Mouse (Mus musculus) limb, embryonic 12.5 days (tissue): ENCODE measurements around the gene Cpeb4. TPM values are rescaled to one million over a fixed set of nuclear protein-coding genes. Genes with fewer than 3 reads are reported as not detected.
A peak's percentile ranks its signal among the peaks of the same experiment; 100 is the strongest.

Source experiments
- ATAC-seq: fragments of 200-750 bp; cut with Nextera tagmentation; 2 replicates; pipeline ENCODE4 v1.8.0; 2017; ENCODE audit warnings: low read depth, moderate TSS enrichment; ENCODE audit not compliant: insufficient number of reproducible peaks, insufficient read depth, low FRiP score, low TSS enrichment
- H3K27ac ChIP-seq: fragments of 300-500 bp; sonication (generic); 2 replicates; pipeline ENCODE4 v1.5.1; 2016; ENCODE audit warnings: mild to moderate bottlenecking, moderate library complexity
- H3K27me3 ChIP-seq: fragments of 300-500 bp; sonication (generic); 2 replicates; pipeline ENCODE4 v1.6.1; 2016; ENCODE audit warnings: mild to moderate bottlenecking, moderate library complexity
- H3K36me3 ChIP-seq: fragments of 300-500 bp; sonication (generic); 2 replicates; pipeline ENCODE4 v1.6.1; 2016; ENCODE audit warnings: mild to moderate bottlenecking, moderate library complexity
- H3K4me1 ChIP-seq: fragments of 300-500 bp; sonication (generic); replicated peaks from 2 replicates; pipeline ENCODE4 v1.6.1; 2016
- H3K4me2 ChIP-seq: fragments of 300-500 bp; sonication (generic); 2 replicates; pipeline ENCODE4 v1.6.1; 2016; ENCODE audit warnings: mild to moderate bottlenecking, moderate library complexity
- H3K4me3 ChIP-seq: fragments of 300-500 bp; sonication (generic); replicated peaks from 2 replicates; pipeline ENCODE4 v1.5.1; 2016; ENCODE audit warnings: mild to moderate bottlenecking
- H3K9ac ChIP-seq: fragments of 300-500 bp; sonication (generic); replicated peaks from 2 replicates; pipeline ENCODE4 v1.6.1; 2016; ENCODE audit warnings: mild to moderate bottlenecking, moderate library complexity
- H3K9me3 ChIP-seq: fragments of 300-500 bp; sonication (generic); 2 replicates; pipeline ENCODE4 v1.6.1; 2016; ENCODE audit warnings: mild to moderate bottlenecking, moderate library complexity
- WGBS: fragments of 180-500 bp; shearing (Covaris S2); methylation state at CpG from one replicate; pipeline ENCODE4 v1.1.7; 2016; 5-methylcytosine and 5-hydroxymethylcytosine counted together
- polyA plus RNA-seq: library from polyadenylated mRNA; unstranded; fragments of >200 nt; fragmentation: Nextera tagmentation; extraction: Ambion mirVana; gene quantifications from 2 replicates; pipeline ENCODE4 v1.2.1, GENCODE M21; 2016

Cpeb4 gene
- polyA plus RNA-seq, result 2.5 TPM in 2 replicates

DNA sequence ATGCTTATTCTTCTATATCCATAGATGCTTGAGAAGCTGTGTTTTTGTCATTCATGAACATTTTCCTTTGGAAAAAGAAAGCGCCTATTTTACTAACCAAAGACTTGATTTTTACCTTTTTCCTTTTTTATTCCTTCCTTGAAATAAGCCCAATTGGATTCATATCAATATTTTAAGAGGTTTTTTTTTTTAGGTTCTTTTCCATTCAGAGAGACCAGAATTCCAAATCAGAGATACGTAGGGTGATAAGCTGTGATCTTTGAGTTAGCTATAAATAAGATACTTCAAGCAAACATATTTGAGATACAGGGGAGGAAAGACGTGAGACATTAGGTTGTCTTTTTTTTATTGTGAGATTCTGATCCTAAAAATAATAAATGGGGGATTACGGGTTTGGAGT lies at the start of gene Cpeb4:
TSS of gene Cpeb4 (plus strand) at position 301 of the 400 bp plus-strand sequence.
- no peaks in the 10 kb centered on the region for H3K36me3 ChIP-seq
- H3K9ac ChIP-seq, result peak within 1 kb of the TSS; percentile 71
- H3K27me3 ChIP-seq, result no peaks in the 10 kb centered on the region
- ATAC-seq, result no peak
- peak within 1 kb of the TSS; percentile 79 for H3K4me3 ChIP-seq
- H3K4me1 ChIP-seq, result peaks cover 12% of the 10 kb centered on the region
- H3K4me2 ChIP-seq, result peak within 1 kb of the TSS; percentile 83
- WGBS, result 86% methylated on average over 4 of the region's 4 CpGs
- H3K9me3 ChIP-seq, result no peaks in the 10 kb centered on the region
- peak within 1 kb of the TSS; percentile 64; the same call in 1 of the 2 replicates for H3K27ac ChIP-seq

DNA sequence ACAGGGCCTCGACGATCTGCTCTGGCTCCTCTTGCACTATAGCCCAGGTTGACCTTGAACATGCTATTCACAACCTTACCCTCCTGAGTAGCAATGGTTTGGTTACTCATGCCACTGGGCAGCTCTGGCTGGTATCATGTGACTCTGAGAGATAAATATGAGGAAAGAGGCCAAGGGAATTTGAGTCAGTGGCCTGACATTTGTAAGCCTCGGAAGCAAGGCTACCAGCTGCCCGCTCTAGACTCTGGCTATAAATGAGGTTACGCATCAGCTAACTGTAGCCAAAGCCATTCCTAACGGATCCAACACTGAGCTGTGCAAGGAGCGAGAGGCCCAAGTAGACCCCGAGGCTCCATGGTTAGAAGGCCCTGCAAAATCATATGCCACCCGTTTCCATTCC lies 49.5 kb upstream of the Cpeb4 start:
- Histone ChIP-seq H3K4me3 (no peak overlapping the region), H3K27ac (no peak overlapping the region), H3K4me1 (peaks cover 15% of the 10 kb centered on the region), H3K9ac (no peak overlapping the region), H3K9me3 (no peaks in the 10 kb centered on the region), H3K36me3 (no peaks in the 10 kb centered on the region), H3K27me3 (no peaks in the 10 kb centered on the region; the same call in 1 of the 2 replicates), H3K4me2 (no peak overlapping the region)
- no peak for ATAC-seq
- WGBS, result 82% methylated on average over 9 of the region's 9 CpGs

DNA sequence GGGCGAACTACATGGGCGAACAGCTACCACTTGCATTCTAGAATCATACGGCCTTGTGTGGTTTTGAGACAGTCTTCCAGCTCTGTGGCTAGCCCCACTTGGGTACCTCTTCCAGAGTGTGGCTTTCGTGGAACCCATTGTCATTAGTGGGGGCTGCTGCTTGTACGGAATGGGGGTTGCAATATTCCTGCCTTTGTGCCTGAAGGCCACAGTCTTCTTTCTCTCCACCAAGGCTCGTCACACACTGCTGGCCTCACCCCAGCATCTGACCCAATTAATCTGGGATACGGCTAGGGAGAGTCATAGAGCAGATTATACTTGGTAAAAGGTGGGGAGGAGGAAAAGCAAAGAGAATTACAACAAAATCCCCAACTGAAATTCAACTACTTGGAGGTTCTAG lies 48.5 kb upstream of the Cpeb4 start:
- Histone ChIP-seq H3K4me3 (no peak overlapping the region), H3K4me2 (no peak overlapping the region), H3K36me3 (no peaks in the 10 kb centered on the region), H3K27ac (no peak overlapping the region), H3K4me1 (peaks cover 21% of the 10 kb centered on the region), H3K9me3 (no peaks in the 10 kb centered on the region), H3K27me3 (no peaks in the 10 kb centered on the region; the same call in 1 of the 2 replicates), H3K9ac (no peak overlapping the region)
- WGBS, result 87% methylated on average over 7 of the region's 7 CpGs
- ATAC-seq, result no peak

DNA sequence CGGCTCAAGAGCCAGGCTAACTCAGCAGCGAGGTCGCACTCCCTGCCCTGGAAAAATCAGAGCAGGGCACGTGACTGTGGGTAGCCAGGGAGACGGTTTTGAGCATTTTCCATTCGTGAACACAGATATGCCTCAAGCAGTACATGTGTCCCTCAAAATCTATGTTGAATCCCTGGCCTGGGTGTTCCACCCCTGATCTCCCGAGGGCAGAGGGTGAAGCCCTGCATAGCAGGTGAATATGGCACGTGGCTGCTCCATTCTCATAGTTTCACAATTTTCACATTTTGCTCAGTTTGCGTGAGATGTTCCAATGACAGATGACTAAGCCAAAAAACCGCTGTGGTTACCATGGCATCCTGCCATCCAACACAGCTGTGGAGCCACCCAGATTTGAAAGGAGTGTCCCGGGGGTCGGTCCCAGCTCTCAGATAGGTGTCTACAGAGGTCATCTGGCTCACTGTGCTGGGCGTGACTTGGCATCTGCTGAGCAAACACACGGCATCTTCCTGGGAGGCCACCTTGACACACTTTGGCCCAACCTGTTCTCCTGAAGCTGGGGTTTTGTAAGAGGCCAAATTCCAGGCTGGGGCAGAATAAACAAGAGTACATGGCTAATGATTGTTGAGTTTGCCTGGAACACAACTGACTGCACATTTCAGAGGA lies 47.4 kb upstream of the Cpeb4 start:
- H3K27me3 ChIP-seq, result no peaks in the 10 kb centered on the region; the same call in 1 of the 2 replicates
- no peaks in the 10 kb centered on the region for H3K9me3 ChIP-seq
- H3K36me3 ChIP-seq, result no peaks in the 10 kb centered on the region
- 85% methylated on average over 14 of the region's 14 CpGs for WGBS
- no peak overlapping the region for H3K4me2 ChIP-seq
- no peak overlapping the region for H3K27ac ChIP-seq
- no peak overlapping the region for H3K4me3 ChIP-seq
- ATAC-seq, result no peak
- H3K4me1 ChIP-seq, result peaks cover 21% of the 10 kb centered on the region
- H3K9ac ChIP-seq, result no peak overlapping the region

DNA sequence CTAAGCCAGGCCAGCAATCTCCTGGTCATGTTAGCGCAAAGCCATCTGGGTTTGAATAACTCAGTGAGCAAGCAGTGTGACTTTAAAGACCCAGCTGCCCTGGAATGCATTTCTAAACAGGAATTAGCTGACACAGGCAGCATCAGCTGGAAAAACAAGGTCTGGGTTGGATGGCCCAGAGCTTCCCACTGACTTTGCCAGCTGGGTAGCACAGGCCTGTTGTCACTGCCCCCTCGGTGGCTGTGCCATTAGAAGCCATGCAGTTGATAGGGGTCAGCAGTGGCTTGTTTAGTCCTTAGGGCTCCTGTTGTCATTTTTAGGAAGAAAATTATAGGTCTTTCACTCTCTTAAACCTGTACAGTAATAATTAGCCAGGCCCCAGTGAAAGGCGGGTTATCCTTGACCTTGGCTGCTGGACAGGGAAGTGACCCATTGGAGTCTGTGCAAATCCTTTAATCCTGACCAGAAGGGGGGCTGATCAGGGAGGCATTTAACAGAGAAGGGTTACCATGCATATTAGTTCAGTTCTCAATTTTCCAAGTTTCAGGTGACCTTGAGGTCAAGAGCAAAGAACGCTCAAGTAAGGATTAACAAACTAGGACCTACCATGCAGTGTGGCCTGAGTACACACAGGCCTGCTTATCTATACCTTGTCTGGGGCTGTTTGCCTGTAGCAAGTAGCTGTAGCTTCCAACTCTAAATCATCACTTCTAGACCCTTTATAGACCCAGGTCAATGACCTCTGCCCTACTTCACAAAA lies 43.8 kb upstream of the Cpeb4 start:
- Histone ChIP-seq H3K9ac (no peak overlapping the region), H3K4me1 (peaks cover 16% of the 10 kb centered on the region), H3K4me2 (no peak overlapping the region), H3K27me3 (no peaks in the 10 kb centered on the region; the same call in 1 of the 2 replicates), H3K4me3 (no peak overlapping the region), H3K27ac (no peak overlapping the region), H3K36me3 (no peaks in the 10 kb centered on the region), H3K9me3 (no peaks in the 10 kb centered on the region)
- no peak for ATAC-seq
- 63% methylated on average over 4 of the region's 4 CpGs for WGBS

DNA sequence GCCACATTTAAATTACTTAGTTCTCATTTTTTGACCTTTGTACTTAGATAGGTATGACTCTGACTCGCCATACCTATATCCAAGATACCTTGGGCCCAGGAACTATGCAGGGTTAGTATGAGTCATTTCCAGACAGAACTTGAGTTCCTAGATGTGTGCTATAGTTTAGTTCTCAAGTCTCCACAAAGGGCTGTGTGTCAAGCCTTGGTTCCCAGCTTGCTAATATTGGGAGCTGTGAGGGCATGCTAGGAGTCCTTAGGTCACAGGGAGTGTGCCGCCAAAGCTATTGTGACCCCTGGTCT lies 43.3 kb upstream of the Cpeb4 start:
- Histone ChIP-seq H3K4me3 (no peak overlapping the region), H3K27ac (no peak overlapping the region), H3K36me3 (no peaks in the 10 kb centered on the region), H3K9ac (no peak overlapping the region), H3K27me3 (no peaks in the 10 kb centered on the region; the same call in 1 of the 2 replicates), H3K4me2 (no peak overlapping the region), H3K9me3 (no peaks in the 10 kb centered on the region), H3K4me1 (peaks cover 16% of the 10 kb centered on the region)
- ATAC-seq, result no peak
- WGBS, result 85% methylated on average over 2 of the region's 2 CpGs

DNA sequence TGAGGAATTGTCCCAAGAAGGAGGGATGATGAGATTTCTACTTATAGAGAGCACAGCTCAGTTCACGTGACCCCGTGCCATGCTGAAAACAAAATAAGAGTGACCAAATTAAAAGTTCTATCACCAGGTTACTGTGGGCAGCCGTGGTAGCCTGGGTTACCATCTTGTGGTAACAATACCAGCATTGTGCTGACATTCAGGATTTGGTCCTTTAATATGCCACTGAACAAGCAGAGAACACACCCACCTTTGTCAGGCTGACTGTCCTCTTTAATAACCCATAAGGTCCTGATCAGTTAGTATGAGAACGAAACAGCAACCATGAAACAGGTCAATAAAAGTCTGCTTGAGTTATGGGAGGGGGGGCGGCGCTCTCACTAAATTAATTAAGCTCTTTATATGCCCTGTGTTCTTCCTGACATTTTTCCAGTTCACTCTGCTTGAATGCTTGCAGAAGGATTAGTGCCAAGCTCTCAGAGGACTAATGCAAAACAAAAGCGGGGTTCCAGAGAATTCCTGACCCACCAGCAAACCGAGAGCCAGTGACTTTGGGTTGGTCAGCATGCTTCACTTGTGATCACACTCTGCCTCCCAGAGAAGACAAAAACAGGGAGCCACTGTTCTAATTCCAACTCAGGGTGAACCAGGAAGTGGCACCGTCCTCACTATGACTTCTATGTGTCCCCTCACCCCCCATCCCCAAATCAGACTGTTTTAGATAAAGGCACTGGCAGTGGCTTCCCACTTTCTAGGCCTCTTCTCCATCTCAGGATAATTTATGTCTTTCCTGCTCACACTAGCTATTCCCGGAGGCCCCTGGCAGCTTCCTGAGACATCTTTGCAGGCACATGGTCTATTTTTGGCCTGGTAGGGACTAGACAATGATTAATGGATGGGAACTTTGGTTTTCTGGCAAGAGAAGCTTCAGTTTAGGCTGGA lies 41.5 kb upstream of the Cpeb4 start:
- H3K27ac ChIP-seq, result no peak overlapping the region
- no peaks in the 10 kb centered on the region; the same call in 1 of the 2 replicates for H3K27me3 ChIP-seq
- H3K9me3 ChIP-seq, result no peaks in the 10 kb centered on the region
- WGBS, result 58% methylated on average over 10 of the region's 10 CpGs
- peaks cover 16% of the 10 kb centered on the region for H3K4me1 ChIP-seq
- no peak overlapping the region for H3K4me2 ChIP-seq
- H3K4me3 ChIP-seq, result no peak overlapping the region
- no peak for ATAC-seq
- H3K9ac ChIP-seq, result no peak overlapping the region
- H3K36me3 ChIP-seq, result no peaks in the 10 kb centered on the region

DNA sequence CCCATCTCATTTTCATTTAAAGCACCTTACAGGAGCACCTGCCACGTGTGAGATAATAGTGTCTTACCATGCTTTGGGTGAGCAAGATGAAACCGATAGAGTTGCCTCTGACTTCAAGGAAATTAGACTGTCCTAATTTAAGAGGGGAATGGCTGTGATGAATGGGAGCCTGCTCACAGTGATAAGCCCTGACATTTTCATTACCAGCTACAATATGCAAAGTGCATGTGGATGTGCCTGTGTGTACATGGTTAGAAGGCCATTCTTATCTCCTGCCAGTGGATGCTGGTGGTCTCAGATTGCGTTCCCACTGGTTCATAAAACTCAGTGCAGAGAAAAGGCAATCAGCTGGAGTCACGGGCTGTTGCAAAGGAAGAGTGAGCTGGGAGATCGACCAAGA lies 40.6 kb upstream of the Cpeb4 start:
- H3K4me3 ChIP-seq, result no peak overlapping the region
- H3K9me3 ChIP-seq, result no peaks in the 10 kb centered on the region
- WGBS, result 64% methylated on average over 5 of the region's 5 CpGs
- no peak overlapping the region for H3K9ac ChIP-seq
- ATAC-seq, result no peak
- H3K27me3 ChIP-seq, result no peaks in the 10 kb centered on the region; the same call in 1 of the 2 replicates
- H3K4me2 ChIP-seq, result no peak overlapping the region
- H3K36me3 ChIP-seq, result no peaks in the 10 kb centered on the region
- peaks cover 16% of the 10 kb centered on the region for H3K4me1 ChIP-seq
- no peak overlapping the region for H3K27ac ChIP-seq

DNA sequence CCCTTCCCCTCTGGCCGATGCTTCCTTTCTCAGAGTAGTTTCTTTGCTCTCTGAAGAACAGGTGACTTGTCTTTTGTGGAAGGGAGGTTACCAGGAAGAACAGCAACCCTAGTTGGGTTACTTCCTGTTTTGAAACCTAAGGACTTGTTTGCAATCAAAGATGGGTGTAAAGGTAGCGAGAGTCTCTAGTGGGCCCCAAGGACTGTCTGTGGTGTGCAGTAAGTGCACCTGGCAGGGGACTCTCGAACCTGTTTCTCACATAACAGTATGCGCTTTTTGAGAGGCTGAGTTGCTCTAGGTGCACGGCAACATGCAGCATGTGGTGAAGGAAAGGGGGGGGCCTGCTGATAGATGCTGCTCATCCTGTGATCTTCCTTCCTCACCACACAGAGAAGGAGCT lies 40.0 kb upstream of the Cpeb4 start:
- Histone ChIP-seq H3K9me3 (no peaks in the 10 kb centered on the region), H3K27ac (no peak overlapping the region), H3K4me3 (no peak overlapping the region), H3K9ac (no peak overlapping the region), H3K36me3 (no peaks in the 10 kb centered on the region), H3K27me3 (no peaks in the 10 kb centered on the region; the same call in 1 of the 2 replicates), H3K4me2 (no peak overlapping the region), H3K4me1 (peaks cover 16% of the 10 kb centered on the region)
- WGBS, result 84% methylated on average over 5 of the region's 5 CpGs
- no peak for ATAC-seq

DNA sequence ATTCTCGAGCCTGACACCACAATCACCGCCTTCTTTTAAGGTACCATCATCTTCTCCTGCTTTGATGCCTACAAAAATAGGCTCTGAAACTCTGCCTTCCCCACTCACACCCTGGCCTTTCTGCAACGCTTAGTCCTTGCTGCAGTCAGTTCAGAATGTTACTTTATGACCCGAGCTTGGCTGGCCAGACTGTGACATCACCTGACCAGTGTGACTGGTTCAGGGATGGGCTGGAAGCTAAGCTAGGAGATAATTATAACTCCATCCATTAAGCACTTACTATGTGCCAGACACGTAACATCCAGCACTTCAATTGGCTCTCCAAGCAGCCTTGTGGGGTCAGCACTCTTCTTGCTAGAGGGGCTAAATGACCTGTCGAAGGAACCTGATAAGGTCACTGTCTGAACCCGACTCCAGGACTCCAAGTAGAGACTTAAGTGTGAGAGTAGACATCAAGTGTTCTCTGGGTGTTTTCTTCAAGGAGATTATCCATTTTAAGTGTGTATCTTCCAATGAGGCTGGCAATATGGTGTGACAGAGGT lies 39.5 kb upstream of the Cpeb4 start:
- Histone ChIP-seq H3K27ac (no peak overlapping the region), H3K4me2 (no peak overlapping the region), H3K27me3 (no peaks in the 10 kb centered on the region; the same call in 1 of the 2 replicates), H3K9ac (no peak overlapping the region), H3K4me3 (no peak overlapping the region), H3K4me1 (peaks cover 16% of the 10 kb centered on the region), H3K9me3 (no peaks in the 10 kb centered on the region), H3K36me3 (no peaks in the 10 kb centered on the region)
- no peak for ATAC-seq
- WGBS, result 70% methylated on average over 7 of the region's 7 CpGs

DNA sequence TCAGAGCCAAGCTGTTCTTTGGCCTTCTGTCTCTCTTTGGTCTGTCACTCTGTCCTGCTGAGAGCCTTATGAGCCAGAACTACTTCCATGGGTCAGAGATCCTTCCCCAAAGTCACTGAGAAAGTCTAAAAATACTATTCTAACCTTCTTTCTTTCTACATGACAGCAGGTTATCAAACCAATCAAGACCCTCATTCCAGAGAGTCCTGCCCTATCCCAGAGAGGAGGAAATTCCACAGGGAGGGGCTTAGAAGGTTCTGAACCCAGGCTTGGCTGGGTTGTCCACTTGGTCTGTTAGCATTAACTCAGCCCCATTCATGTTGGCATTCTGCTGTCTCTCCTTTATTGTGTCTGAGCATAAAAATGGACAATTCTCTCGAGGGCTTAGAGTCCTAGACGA lies 38.5 kb upstream of the Cpeb4 start:
- 58% methylated on average over 2 of the region's 2 CpGs for WGBS
- Histone ChIP-seq H3K4me3 (no peak overlapping the region), H3K9ac (no peak overlapping the region), H3K27ac (no peak overlapping the region), H3K36me3 (no peaks in the 10 kb centered on the region), H3K27me3 (no peaks in the 10 kb centered on the region; the same call in 1 of the 2 replicates), H3K4me1 (peaks cover 10% of the 10 kb centered on the region), H3K9me3 (no peaks in the 10 kb centered on the region), H3K4me2 (no peak overlapping the region)
- no peak for ATAC-seq
